Mouse (Mus musculus): Measurements from ENCODE around the gene Cacna1i.

Gene Cacna1i

GRCm38 (mm10) chr15:80286851-80287415, at the start of gene Cacna1i:
Cacna1i (plus strand) TSS chr15:80287238.
- peak; percentile 85 to 86 for DNase-seq (ENCODE audit: low spot score in 2 of 2)

GRCm38 (mm10) chr15:80248135-80248534, 38.9 kb upstream of the Cacna1i start:
- DNase-seq (ENCODE audit: low spot score in 2 of 2) = no peak

- DNase-seq (ENCODE audit: low spot score in 2 of 2) = no peak
Measured at GRCm38 (mm10) chr15:80248596-80248995, 38.4 kb upstream of the Cacna1i start.

- DNase-seq (ENCODE audit: low spot score in 2 of 2) = no peak
Measured at GRCm38 (mm10) chr15:80249672-80250071, 37.4 kb upstream of the Cacna1i start.

DNA sequence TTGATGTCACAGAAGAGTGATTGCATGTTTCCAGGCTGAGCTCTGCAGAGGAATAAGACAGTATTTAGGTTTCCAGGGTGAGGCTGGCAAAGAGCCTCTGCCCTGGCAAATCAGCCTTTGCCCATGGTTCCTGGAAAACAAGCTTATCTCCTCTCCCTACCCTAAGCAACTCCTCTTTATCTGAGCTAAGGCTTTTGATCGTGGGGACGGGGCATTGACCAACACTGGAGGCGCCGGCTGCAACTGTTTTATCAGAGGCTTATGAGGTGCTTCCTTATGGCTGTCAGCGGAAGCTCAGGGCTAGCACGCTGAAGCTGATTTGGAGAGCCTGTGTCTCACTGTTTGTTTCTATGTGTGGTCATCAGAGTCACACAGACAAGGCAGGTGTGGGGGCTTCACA, 36.5 kb upstream of the Cacna1i start:
- no peak for DNase-seq (ENCODE audit: low spot score in 2 of 2)

DNA sequence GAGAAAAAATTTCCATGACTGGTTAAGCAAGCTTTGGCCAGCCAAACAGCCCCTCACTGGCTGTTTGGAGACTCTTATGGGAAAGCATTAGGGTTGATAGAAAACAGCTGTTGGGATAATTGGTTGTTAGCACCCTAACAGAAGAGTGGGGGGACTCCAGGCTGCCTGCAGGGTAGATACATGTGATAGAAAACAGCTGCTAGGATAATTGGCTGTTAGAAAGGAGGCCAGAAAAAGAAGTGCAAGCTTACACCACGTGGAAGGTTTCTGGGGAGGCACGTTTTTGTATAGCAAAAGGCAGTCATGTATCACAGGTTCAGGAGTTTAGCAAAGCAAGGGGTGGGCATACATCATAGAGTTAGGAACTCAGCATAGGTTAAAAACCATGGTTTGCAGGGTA, 33.5 kb upstream of the Cacna1i start:
- DNase-seq (ENCODE audit: low spot score in 2 of 2) = no peak

- peak in 1 of 2 experiments; percentile 75 for DNase-seq (ENCODE audit: low spot score in 2 of 2)
Measured at GRCm38 (mm10) chr15:80254207-80254606, 32.8 kb upstream of the Cacna1i start.

DNA sequence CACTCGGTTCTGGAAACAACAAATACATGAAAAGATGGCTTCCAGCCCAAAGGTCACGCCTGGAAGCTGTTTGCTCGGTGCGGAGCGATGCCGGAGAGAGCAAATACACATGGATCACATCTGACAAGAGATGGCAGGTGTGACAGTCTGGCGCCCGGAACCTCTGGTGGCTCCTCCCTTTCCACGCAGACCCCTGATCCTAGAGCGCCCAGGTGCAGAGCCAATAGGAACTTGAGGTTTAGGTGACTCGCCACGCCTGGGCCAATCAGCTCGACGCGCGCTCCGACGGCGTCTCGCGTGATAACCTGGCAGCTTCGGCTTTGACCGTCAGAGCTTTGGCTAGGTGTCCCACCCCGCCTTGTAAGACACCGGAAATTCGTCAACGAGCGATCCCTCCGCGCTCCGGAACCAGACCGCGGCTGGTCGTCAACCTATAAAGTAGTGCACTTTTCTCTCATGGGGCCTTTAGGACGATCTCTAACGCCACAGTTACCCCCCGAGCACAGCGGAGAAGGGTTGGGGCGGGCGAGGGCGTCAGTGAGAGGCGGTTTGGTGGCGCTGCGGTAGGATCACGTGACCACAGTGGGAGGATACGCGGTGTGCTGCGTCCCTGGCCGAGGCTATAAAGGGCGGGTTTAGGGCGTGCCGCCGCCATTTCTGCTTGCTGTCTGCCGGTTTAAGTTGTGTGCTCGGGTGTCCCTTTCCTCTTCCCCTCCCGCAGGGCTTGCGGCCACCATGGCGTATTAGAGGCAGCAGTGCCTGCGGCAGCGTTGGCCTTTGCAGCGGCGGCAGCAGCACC, 32.0 kb upstream of the Cacna1i start, which contains the start of gene Atf4:
Gene Atf4, plus strand, starts transcription at position 338 of the 799 bp plus-strand sequence.
- peak; percentile 99 to 100 for DNase-seq (ENCODE audit: low spot score in 2 of 2)

DNA sequence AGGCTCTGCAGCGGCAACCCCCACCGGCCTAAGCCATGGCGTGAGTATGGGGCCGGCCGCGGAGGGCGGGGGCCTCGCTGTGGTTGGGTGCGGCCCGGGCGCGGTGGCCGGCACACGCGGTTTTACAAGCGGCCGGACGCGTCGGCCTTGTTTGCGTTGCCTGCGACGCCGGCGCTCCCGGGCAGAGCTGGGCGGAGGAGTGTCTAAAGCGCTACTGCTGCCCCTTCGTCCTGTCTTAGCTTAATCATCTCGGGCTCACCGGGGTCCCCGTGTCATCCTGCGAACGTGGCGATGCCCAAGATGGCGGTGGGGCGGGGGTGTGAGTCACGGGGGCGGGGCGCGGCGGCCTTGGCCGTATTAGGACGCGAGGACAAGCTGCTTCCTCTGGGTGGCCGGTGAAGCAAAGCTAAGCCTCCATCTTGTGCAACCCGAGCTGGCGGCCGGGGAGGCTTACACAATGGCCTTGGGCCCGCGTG, 31.4 kb upstream of the Cacna1i start:
- DNase-seq (ENCODE audit: low spot score in 2 of 2) = peak; percentile 76 to 83

DNA sequence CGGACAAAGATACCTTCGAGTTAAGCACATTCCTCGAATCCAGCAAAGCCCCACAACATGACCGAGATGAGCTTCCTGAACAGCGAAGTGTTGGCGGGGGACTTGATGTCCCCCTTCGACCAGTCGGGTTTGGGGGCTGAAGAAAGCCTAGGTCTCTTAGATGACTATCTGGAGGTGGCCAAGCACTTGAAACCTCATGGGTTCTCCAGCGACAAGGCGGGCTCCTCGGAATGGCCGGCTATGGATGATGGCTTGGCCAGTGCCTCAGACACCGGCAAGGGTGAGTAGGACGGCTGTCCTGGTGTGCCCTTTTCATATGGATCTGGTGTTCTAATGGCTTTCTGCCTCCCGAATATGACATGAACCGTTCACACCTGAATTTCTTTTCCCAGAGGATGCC, 30.8 kb upstream of the Cacna1i start:
- peak in 1 of 2 experiments; percentile 49 for DNase-seq (ENCODE audit: low spot score in 2 of 2)

- DNase-seq (ENCODE audit: low spot score in 2 of 2) = no peak
Measured at GRCm38 (mm10) chr15:80256656-80257601, 30.1 kb upstream of the Cacna1i start.

DNA sequence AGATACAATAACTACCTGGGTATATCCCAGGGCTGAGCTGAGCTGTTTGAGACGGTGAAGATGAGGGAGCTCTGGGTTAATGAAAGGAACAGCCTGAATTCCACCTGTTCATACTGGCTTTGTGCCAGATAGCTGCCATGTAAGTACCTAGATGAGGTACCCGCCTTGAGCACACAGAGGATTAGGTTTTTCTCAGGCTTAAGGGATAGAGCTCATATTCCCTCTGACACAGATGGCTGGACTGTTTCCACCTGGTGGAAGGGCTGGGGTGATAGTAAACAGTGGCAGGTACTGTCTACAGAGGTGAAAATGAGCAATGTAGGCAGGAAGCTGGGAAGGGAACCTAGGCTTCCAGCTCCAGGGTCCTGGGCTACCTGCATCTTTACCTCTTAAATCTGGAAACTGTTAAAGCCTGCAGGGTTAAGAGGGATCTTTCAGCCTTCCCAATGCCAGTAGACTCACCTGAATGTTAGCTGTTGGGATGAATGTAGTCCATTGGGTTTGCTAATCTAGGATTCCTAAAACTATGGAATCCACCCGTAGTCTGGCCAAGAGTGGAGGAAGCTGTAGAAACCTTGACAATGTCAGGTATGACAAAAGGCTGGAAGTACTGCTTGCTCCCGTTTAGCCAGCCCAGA, 29.3 kb upstream of the Cacna1i start:
- peak in 1 of 2 experiments; percentile 58 for DNase-seq (ENCODE audit: low spot score in 2 of 2)

- peak in 1 of 2 experiments; percentile 51 for DNase-seq (ENCODE audit: low spot score in 2 of 2)
Measured at GRCm38 (mm10) chr15:80258240-80259170, 28.5 kb upstream of the Cacna1i start.

DNA sequence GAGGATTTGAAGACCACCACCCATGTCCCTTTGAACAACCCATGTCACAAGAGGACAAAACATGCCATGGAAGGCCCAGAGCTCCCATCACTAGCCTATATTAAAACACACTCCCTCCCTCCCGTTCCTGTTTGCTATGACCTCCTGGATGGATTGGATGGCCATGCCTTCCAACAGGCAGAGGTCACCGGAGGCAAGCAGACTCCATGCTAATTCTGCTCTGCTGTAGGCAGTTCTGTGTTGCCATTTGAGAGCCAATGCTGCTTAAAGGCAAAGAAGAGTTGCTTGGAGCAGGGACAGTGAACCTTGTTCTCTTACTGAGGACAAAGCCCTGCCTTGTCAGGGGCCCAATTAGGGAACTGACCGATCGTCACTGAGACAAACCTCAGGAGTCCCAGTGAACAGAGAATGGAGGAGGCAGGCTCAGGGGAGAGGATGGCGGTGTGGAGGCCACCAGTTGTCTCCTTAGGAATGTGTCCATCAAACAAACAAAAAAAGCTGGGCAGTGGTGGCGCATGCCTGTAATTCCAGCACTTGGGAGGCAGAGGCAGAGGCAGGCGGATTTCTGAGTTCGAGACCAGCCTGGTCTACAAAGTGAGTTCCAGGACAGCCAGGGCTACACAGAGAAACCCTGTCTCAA, 27.5 kb upstream of the Cacna1i start:
- DNase-seq (ENCODE audit: low spot score in 2 of 2) = no peak

GRCm38 (mm10) chr15:80260677-80261076, 26.4 kb upstream of the Cacna1i start:
- peak; percentile 84 to 89 for DNase-seq (ENCODE audit: low spot score in 2 of 2)

DNA sequence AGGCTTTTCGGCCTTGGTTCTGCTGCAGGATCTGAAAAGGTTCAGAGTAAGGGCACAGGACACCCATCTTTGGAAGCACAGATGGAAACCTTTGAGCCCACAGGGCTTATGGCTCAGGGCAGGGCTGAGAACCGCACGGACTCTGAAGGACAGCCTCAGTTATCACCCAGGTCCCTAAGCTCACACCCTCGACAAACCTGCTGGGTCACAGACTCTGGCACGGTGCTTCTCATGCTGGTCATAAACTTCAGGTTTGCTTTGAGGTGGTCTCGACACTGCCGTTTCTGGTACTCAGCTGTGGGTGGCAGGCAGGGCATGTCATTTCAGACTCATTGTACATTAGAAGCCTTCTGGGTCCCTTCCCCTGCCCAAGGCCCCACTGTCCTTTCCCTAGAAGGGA, 25.9 kb upstream of the Cacna1i start:
- DNase-seq (ENCODE audit: low spot score in 2 of 2) = no peak

GRCm38 (mm10) chr15:80263610-80264575, 23.1 kb upstream of the Cacna1i start, which contains the start of gene Rps19bp1:
Rps19bp1 (minus strand) TSS chr15:80264315.
- DNase-seq (ENCODE audit: low spot score in 2 of 2) = peak; percentile 93

DNA sequence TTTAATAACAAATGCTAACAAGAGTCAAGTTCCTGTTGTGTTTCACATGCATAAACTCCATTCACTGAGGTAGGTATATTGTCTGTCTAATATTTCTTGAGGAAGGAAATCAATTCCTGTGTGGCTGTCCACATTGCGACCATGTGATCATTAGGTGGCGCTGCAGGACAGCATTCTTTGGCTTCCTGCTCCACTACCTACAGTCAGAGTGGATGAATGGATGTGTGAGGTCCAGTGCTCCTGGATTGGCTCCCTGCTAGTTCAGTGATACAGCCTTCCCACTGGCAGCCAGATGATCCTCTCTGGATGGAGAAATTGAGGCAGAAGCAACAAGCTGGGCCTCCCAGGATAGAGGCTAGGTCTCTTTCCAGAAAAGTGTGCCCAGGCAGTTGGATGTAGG, 20.8 kb upstream of the Cacna1i start:
- peak; percentile 87 to 91 for DNase-seq (ENCODE audit: low spot score in 2 of 2)

All from right cerebral cortex, postnatal 10 days (tissue).